Mouse (Mus musculus) midbrain, embryonic 11.5 days (tissue): ENCODE results near the gene Pih1d1. TPM values are rescaled to one million over a fixed set of nuclear protein-coding genes. Genes with fewer than 3 reads are reported as not detected.

Source experiments
- ATAC-seq: fragments of 200-750 bp; cut with Nextera tagmentation; 2 replicates; pipeline ENCODE4 v1.8.0; 2017; ENCODE audit warnings: moderate TSS enrichment, moderate library complexity; ENCODE audit not compliant: low FRiP score
- DNase-seq: peaks from one replicate; pipeline ENCODE4 v3.0.0; 2015; ENCODE audit warnings: low spot score; ENCODE audit errors: missing footprints
- H3K27ac ChIP-seq: fragments of 300-500 bp; sonication (generic); 2 replicates; pipeline ENCODE4 v1.5.1; 2014; ENCODE audit warnings: low read depth, low read length
- H3K27me3 ChIP-seq: fragments of 300-500 bp; sonication (generic); 2 replicates; pipeline ENCODE4 v1.6.1; 2014; ENCODE audit warnings: mild to moderate bottlenecking, low read length, moderate library complexity, mixed read lengths; ENCODE audit not compliant: control insufficient read depth, insufficient read depth
- H3K36me3 ChIP-seq: fragments of 300-500 bp; sonication (generic); 2 replicates; pipeline ENCODE4 v1.6.1; 2014; ENCODE audit warnings: mild to moderate bottlenecking, low read length, moderate library complexity, mixed read lengths; ENCODE audit not compliant: control insufficient read depth, insufficient read depth
- H3K4me1 ChIP-seq: fragments of 300-500 bp; sonication (generic); 2 replicates; pipeline ENCODE4 v1.6.1; 2014; ENCODE audit warnings: low read length; ENCODE audit not compliant: control insufficient read depth, insufficient read depth
- H3K4me2 ChIP-seq: fragments of 300-500 bp; sonication (generic); 2 replicates; pipeline ENCODE4 v1.6.1; 2014; ENCODE audit warnings: mild to moderate bottlenecking, moderate library complexity
- H3K4me3 ChIP-seq: fragments of 300-500 bp; sonication (generic); 2 replicates; pipeline ENCODE4 v1.5.1; 2014; ENCODE audit warnings: low read depth, low read length
- H3K9ac ChIP-seq: fragments of 300-500 bp; sonication (generic); 2 replicates; pipeline ENCODE4 v1.6.1; 2014; ENCODE audit warnings: low read length
- H3K9me3 ChIP-seq: fragments of 300-500 bp; sonication (generic); 2 replicates; pipeline ENCODE4 v1.6.1; 2016; ENCODE audit warnings: low read length; ENCODE audit not compliant: control insufficient read depth
- WGBS: fragments of 180-500 bp; shearing (Covaris S2); extraction: QIAGEN DNeasy Blood & Tissue Kit; methylation state at CpG from one replicate; pipeline ENCODE4 v1.1.7; 2014; 5-methylcytosine and 5-hydroxymethylcytosine counted together
- polyA plus RNA-seq: library from polyadenylated mRNA; unstranded; fragments of >200 nt; fragmentation: Nextera tagmentation; extraction: Ambion mirVana; gene quantifications from 2 replicates; pipeline ENCODE4 v1.2.1, GENCODE M21; 2014

The Pih1d1 gene
- polyA plus RNA-seq, 1 experiment from 2014 or later, result 105 TPM

DNA sequence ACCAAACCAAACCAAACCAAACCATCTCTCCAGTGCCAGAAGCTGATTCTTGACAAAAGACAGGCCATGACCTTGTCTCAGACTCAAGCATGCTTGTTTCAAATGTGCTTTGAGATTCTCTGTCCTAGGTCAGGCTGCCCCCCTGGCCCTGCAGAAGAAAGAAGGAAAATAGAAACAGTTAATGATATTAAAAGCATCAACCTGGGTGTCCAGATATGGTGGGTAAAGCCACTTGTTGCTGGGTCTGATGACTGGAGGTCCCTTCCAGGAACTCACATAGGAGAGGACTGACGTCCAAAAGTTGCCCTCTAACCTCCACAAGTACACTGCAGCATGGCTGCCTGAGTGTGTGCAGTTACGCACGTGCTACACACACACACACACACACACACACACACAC, 6.8 kb downstream of the Pih1d1 start:
- Histone ChIP-seq H3K4me1 (peaks cover 5% of the 10 kb centered on the region), H3K9ac (no peak overlapping the region), H3K4me3 (no peak overlapping the region), H3K9me3 (no peaks in the 10 kb centered on the region), H3K4me2 (no peak overlapping the region), H3K36me3 (no peaks in the 10 kb centered on the region; the same call in 1 of the 2 replicates), H3K27ac (no peak overlapping the region), H3K27me3 (peaks cover 33% of the 10 kb centered on the region)
- DNase-seq (no peak), ATAC-seq (no peak)
- 93% methylated on average over 3 of the region's 3 CpGs for WGBS

DNA sequence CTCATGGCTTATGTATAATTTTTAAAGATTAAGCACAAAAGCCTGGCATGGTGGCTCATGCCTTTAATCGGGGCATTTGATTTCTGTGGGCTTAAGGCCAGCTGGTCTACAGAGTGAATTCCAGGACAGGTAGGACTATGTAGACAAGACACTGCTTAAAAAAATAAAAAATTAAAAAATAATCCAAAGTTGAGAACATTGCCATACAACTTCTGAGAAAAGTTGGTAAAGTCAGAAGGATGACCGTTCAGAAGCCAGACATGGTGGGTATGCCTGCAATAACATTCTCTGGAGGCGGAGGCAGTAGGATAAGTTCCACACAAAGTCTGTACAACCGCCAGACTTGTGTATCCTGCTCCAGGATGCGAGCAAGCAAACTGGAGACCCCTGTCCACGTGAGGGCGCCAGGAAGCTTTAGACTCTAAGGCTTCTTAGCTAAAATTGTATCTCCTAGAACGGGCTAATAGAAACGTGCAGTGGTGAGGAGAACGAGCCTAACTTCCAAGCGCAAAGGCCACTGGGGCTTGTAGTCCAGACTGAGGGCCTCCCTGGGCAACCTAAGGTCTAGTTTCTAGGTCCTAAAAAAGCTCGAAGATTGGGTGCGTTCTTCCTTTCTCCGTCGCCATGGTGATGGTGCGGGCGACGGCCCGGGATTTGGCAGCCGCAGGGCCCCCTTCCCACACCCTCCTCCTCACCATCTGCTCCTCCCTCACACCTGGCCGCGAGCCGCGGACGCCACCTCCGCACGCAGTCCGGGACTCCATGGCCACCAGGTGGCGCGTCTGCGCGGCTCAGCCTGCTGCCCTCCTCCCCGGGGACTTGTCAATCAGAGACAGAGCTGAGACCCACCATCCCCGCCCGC, 7.7 kb downstream of the Pih1d1 start:
- H3K27me3 ChIP-seq, result peaks cover 42% of the 10 kb centered on the region
- DNase-seq (peak; percentile 98), ATAC-seq (peak; percentile 89)
- H3K9me3 ChIP-seq, result no peaks in the 10 kb centered on the region
- H3K36me3 ChIP-seq, result no peaks in the 10 kb centered on the region; the same call in 1 of the 2 replicates
- H3K4me3 ChIP-seq, result peak overlapping the region; percentile 29
- no peak overlapping the region for H3K9ac ChIP-seq
- peaks cover 5% of the 10 kb centered on the region for H3K4me1 ChIP-seq
- WGBS, result 5% methylated on average over 35 of the region's 35 CpGs
- no peak overlapping the region for H3K27ac ChIP-seq
- peak overlapping the region; percentile 55 for H3K4me2 ChIP-seq

- no peaks in the 10 kb centered on the region for H3K9me3 ChIP-seq
- H3K9ac ChIP-seq, result no peak overlapping the region
- no peak overlapping the region for H3K4me3 ChIP-seq
- H3K4me1 ChIP-seq, result peaks cover 5% of the 10 kb centered on the region
- ATAC-seq (peak; percentile 12; the same call in 1 of the 2 replicates), DNase-seq (no peak)
- no peaks in the 10 kb centered on the region; the same call in 1 of the 2 replicates for H3K36me3 ChIP-seq
- H3K27ac ChIP-seq, result no peak overlapping the region
- WGBS, result 27% methylated on average over 6 of the region's 6 CpGs
- peak overlapping the region; percentile 55 for H3K4me2 ChIP-seq
- peaks cover 49% of the 10 kb centered on the region for H3K27me3 ChIP-seq
Measured at GRCm38 (mm10) chr7:45162551-45162950, 8.4 kb downstream of the Pih1d1 start.

GRCm38 (mm10) chr7:45162996-45163615, 9.0 kb downstream of the Pih1d1 start:
- Histone ChIP-seq H3K4me3 (peak overlapping the region; percentile 34; the same call in 1 of the 2 replicates), H3K4me2 (no peak overlapping the region), H3K27me3 (peaks cover 55% of the 10 kb centered on the region), H3K9ac (no peak overlapping the region), H3K4me1 (peaks cover 5% of the 10 kb centered on the region), H3K9me3 (no peaks in the 10 kb centered on the region), H3K36me3 (no peaks in the 10 kb centered on the region; the same call in 1 of the 2 replicates), H3K27ac (no peak overlapping the region)
- DNase-seq (no peak), ATAC-seq (no peak)
- WGBS, result 66% methylated on average over 9 of the region's 9 CpGs

GRCm38 (mm10) chr7:45163735-45164490, 9.8 kb downstream of the Pih1d1 start, which contains the start of gene Slc17a7:
Gene Slc17a7 (plus strand): TSS chr7:45163949.
- ATAC-seq (no peak), DNase-seq (peak; percentile 89)
- H3K4me2 ChIP-seq, result peak within 1 kb of the TSS; percentile 59
- H3K27ac ChIP-seq, result no peak within 1 kb of the TSS
- H3K4me3 ChIP-seq, result peak within 1 kb of the TSS; percentile 34
- peaks cover 5% of the 10 kb centered on the region for H3K4me1 ChIP-seq
- peak within 1 kb of the TSS; percentile 49 for H3K9ac ChIP-seq
- no peaks in the 10 kb centered on the region for H3K9me3 ChIP-seq
- peaks cover 63% of the 10 kb centered on the region for H3K27me3 ChIP-seq
- no peaks in the 10 kb centered on the region; the same call in 1 of the 2 replicates for H3K36me3 ChIP-seq
- WGBS, result 2% methylated on average over 40 of the region's 41 CpGs

DNA sequence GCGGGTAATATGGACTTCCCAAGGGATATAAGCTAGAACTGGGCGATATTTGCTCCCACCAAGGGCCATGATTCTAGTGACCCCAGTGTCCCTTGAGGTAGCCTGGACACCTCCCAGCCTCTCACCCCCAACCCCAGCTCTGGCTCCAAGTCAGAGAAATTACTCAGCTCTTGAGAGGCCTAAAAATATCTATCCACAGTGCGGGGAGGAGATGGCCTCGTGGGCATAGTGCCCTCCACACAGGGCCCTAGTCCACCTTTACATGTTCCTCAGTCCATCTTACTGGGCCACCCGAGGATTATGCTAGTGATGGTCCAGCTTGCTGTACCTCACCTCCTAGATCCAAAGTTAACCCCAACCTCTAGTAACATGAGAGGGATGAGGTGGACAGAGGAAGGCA, 10.7 kb downstream of the Pih1d1 start:
- H3K9ac ChIP-seq, result no peak overlapping the region
- no peak overlapping the region for H3K4me2 ChIP-seq
- no peaks in the 10 kb centered on the region for H3K36me3 ChIP-seq
- no peak overlapping the region for H3K4me3 ChIP-seq
- H3K27ac ChIP-seq, result no peak overlapping the region
- peaks cover 70% of the 10 kb centered on the region for H3K27me3 ChIP-seq
- DNase-seq, result no peak
- no peak for ATAC-seq
- WGBS, result 64% methylated on average over 5 of the region's 5 CpGs
- H3K4me1 ChIP-seq, result peaks cover 5% of the 10 kb centered on the region
- H3K9me3 ChIP-seq, result peaks cover 3% of the 10 kb centered on the region; the same call in 1 of the 2 replicates

GRCm38 (mm10) chr7:45165701-45166100, 11.6 kb downstream of the Pih1d1 start:
- 41% methylated on average over 11 of the region's 11 CpGs for WGBS
- ATAC-seq (no peak), DNase-seq (no peak)
- Histone ChIP-seq H3K36me3 (no peaks in the 10 kb centered on the region), H3K4me1 (peaks cover 5% of the 10 kb centered on the region), H3K4me3 (no peak overlapping the region), H3K27me3 (peaks cover 70% of the 10 kb centered on the region), H3K9ac (no peak overlapping the region), H3K27ac (no peak overlapping the region), H3K4me2 (no peak overlapping the region), H3K9me3 (peaks cover 8% of the 10 kb centered on the region; the same call in 1 of the 2 replicates)

- no peak overlapping the region for H3K27ac ChIP-seq
Measured at GRCm38 (mm10) chr7:45166950-45167401, 12.9 kb downstream of the Pih1d1 start.

More at GRCm38 (mm10) chr7:45166950-45167401, 12.9 kb downstream of the Pih1d1 start:
- DNase-seq (no peak), ATAC-seq (no peak)
- H3K9ac ChIP-seq, result no peak overlapping the region
- H3K9me3 ChIP-seq, result peaks cover 8% of the 10 kb centered on the region; the same call in 1 of the 2 replicates
- peaks cover 5% of the 10 kb centered on the region for H3K4me1 ChIP-seq
- no peaks in the 10 kb centered on the region for H3K36me3 ChIP-seq
- H3K27me3 ChIP-seq, result peaks cover 72% of the 10 kb centered on the region
- H3K4me2 ChIP-seq, result no peak overlapping the region
- H3K4me3 ChIP-seq, result no peak overlapping the region
- 23% methylated on average over 9 of the region's 10 CpGs for WGBS
